Mouse (Mus musculus) 416B (cell line): ENCODE results near the gene Rpl27a.
A peak's percentile ranks its signal among the peaks of the same experiment; 100 is the strongest.

Source experiments
- DNase-seq: peaks from one replicate; pipeline ENCODE4 v3.0.0; 2011; ENCODE audit warnings: low read depth

Gene Rpl27a

DNA sequence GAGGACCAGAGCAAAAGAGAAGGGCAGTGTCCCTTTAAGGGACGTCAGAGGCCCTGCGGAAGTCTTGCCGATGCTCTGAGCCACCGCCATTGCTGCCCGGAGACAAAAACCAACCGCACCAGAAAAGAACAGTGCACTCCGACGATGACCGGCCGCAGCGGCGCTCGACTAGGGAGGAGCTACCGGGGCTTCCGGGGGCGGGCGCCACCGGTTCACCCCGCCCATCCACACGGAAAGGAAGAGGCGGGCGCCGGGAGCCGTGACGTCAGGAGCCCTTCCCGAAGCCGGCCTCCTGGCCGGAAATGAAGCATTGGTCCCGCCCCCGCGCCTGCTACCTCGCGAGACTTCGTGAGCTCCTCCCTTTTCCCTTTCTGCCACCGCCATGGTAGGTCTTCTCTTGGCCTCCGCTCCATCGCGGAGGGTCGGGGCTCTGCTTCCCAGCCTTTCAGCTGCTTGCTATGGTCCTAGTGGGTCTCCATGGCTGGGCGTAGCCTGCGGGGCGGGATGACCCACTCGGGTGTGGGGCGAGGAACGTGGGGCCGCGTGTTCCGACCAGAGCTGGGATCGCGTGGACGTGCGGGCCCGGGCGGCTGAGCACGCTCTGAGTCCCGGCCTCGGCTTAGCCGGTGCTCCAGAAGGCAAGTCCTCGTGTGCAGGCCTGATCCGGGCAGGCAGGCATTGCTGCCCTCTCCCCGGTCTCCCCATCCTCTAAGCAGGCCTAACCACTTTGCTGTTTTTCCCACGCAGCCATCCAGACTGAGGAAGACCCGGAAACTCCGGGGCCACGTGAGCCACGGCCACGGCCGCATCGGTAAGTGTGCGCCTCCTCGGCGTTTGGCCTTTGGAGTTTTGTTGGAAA, at the start of gene Rpl27a:
Gene Rpl27a (plus strand): TSS at position 310 of the 859 bp plus-strand sequence.
- DNase-seq = peak; percentile 98

DNA sequence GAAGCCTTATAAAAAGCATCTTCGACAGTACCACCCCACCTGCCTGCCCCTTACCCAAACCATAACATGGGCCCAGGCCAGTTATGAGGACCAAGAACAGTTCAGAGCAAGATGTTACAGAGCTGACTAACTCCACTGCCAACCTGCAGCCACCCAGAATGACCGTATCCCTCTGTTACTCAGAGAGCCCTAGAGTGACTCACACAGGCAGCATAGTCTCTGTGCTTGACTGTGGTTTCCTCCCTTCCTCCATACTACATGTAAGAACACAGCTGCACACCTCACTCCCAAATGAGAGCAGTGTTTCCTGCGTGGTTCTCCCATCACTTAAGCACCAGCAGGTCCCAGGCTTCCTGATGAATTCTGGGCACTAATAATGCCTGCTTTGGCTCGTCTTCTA, 48.2 kb upstream of the Rpl27a start:
- peak; percentile 61 for DNase-seq

- DNase-seq = no peak
Measured at GRCm38 (mm10) chr7:109477926-109478325, 41.0 kb upstream of the Rpl27a start.

- DNase-seq = no peak
Measured at GRCm38 (mm10) chr7:109480765-109481197, 38.2 kb upstream of the Rpl27a start.

GRCm38 (mm10) chr7:109484221-109484620, 34.7 kb upstream of the Rpl27a start:
- peak; percentile 35 for DNase-seq

DNA sequence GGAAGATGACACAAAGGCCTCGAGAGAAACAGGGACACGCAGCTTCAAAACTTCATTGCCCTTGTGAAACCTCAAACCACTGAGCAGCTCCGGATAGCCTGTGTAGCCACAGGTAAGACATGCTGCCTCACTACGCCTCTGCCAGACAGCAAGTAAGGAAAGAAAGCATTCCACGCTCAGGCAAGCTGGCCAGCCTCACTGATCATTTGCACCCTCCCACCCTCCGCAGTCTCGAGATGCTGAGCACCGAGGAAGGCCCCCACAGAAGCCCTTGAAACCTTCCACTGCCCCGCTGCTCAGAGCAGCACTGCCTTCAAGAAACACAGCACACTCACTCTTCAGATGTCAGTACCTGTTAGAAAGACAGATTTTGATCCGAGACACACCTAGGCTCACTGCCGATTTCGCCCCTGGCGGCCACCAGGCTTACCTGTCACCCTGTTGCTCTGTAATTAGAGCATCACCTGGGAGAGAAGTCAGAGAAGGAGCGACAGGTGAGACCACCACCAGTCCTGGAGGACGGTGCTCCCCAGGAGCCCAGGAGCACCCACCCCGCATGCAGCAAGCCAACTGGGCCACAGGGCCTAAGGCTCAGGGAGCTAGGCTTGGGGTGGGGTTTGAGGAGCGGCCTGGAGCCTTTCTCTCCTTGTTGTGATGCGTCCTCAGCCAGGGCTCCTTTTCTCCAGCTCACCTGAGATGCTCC, 26.2 kb upstream of the Rpl27a start:
- DNase-seq = no peak

GRCm38 (mm10) chr7:109493319-109494316, 25.3 kb upstream of the Rpl27a start:
- DNase-seq = no peak

DNA sequence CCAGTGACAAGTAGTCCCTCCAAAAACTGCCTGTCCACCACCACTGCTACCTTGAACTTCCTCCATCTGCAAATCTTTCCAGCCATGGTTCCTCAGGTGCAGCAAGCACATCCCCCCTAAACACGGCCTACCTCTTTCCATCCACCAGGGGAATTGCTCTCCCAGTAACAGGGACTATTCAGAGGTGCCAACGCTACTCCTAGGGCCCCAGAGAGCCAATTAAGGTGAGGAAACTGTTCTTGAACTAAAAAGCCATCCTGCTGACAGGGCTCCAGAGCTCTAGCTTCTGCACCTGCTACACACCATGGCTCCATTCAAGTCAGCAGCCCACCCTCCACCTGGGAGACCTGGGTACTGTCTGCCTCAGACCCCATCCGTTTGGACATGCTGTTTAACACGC, 21.4 kb upstream of the Rpl27a start:
- no peak for DNase-seq

DNA sequence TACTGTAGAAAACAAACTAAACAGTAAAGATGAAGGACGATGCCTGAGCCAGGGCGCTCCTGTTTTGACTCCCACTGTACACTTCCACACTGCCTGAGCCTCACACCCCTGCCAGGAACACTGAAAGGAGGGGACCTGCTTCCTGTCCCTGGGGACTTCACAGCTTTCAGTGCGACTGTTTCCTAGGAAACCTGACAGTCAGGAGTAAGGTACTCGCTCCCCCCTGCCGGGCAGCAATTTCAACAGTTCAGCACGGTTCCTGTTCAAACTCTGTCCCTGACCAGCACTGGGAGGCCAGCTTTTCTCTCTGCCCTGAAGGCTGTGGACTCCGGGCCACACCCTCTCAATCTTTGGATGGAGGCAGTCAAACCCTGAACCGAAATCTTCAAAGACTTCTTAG, 11.8 kb upstream of the Rpl27a start:
- DNase-seq = no peak

DNA sequence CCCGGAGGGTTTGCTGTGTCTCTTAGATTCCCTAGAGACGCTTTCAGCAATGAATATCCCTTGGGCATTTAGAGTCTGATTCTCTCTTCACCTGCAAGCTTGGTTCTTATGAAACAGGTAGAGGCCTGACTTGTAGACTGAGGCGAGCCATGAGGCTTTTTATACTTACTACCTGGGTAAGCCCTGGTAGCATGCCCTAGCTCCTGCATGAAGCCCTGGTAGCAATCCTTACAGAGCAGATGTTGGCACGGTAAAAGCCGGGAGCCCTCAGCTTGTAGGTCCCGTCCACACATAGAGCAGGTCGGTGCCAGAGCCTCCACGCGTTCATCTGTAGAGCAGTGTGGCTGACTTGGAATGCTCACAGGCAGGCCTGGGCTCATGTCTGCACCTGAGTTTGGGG, 11.4 kb upstream of the Rpl27a start:
- DNase-seq = no peak

GRCm38 (mm10) chr7:109508034-109508433, 10.9 kb upstream of the Rpl27a start, which contains the start of gene Trim66:
TSS of gene Trim66 (minus strand) at chr7:109508134.
- no peak for DNase-seq

- DNase-seq = no peak
Measured at GRCm38 (mm10) chr7:109510799-109511198, 8.1 kb upstream of the Rpl27a start.

DNA sequence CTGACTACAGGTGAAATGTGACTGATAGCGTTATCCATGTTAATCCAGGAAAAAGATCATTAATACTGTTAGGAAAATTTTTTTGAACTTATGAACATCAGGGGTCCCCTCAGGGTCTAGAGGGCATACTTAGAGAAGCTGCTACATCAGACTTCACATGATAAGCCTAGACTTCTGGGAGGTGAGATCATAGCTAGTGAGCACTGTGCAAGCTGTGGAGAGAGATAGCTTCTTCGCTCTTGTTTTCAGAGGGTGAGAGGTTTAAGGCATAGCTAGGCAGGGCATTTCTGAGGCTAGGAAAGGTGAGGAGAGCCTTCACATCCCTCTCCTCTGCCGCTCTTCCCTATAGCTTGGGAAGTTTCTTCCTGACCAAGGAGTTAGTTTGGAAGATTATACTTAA, 7.1 kb upstream of the Rpl27a start:
- no peak for DNase-seq

DNA sequence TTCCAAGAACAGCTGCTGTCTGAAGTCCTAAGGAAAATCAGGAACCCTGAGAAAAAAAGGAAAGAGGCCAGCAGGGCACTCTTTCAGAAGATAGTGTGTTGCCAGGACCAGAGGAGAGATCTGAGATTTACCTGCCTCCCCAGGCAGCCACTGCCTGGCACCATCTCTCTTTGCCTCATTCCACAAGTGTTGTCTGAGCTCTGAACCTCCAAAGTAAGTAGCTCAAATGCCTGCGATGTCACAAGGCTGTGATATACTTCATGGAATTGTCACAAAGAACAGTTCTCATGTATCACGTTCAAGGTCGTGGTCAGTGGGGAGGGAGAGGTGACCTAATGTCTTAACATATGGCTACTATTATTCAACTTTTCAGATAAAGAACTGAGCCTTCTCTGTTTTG, 2.4 kb upstream of the Rpl27a start:
- peak; percentile 72 for DNase-seq

GRCm38 (mm10) chr7:109518036-109518681, 788 bp upstream of the Rpl27a start:
- DNase-seq = peak; percentile 69

DNA sequence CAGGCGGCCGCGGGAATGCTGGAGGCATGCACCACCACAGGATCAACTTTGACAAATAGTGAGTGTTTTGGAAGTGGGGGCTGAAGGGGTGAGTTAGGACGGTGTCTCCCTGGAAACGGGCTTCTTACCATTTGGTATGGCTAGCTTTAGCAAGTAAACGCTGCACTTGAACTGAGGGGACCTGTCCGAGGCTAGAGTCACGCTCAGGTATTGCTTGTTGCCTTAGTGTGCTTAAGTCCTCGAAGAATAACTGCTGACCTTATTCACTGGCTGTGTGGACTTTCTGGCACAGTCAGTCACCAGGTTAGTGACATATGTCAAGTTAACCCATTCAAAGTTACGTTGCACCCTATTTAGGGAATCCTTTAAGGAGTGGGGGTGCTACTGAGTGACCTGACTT, 989 bp downstream of the Rpl27a start:
- no peak for DNase-seq

GRCm38 (mm10) chr7:109522084-109522483, 3.1 kb downstream of the Rpl27a start:
- no peak for DNase-seq

DNA sequence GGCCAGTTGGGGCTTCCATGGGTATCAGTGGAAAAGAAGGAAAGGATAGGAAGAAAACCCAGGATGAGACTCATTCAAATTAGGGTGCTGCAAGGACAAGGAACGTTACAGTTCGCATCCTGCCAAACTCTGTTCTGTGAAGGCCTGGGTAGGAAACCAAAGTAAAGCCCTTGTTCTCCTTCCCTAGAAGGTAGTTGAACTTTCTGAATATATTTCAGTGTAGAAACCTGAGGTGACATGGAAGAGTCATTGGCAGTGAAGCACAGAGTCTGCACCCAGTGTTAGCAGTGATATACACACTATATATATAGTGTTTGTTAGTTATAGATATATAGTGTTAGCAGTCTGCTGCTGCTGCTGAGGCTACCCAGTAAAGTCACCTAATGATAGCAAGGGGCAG, 4.4 kb downstream of the Rpl27a start:
- no peak for DNase-seq

DNA sequence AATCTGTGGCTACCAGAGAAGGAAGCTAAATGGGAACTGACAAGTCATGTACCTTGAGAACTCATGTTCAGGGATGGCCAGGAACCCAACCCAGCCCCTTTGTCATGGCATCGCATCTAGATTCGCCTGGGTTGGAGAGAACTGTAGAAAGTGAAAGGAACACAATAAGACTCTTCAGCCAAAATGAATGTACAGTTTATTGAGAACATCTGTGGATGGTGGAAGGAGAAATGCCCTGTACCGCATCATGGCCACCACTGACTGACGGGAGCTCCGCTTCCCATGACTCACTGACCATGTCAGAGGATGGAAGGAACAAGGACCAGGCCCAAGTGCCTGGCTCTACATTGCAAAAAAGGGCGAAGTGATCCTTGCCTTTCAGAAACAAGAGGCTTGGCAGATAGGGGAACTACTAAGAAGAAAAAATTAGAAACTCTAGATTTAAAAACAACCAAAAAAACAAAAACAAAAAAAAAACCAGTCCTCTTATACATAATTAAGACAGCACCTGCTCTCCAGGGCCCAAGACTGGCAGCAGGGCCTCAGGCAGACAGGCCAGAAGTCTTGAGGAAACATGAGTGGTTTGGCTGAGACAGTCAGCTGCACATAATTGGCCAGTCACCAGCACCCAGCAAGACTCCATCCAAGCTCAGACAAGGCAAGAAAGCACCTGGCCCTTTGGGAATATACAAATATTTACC, 4.9 kb downstream of the Rpl27a start:
- DNase-seq = peak; percentile 54

DNA sequence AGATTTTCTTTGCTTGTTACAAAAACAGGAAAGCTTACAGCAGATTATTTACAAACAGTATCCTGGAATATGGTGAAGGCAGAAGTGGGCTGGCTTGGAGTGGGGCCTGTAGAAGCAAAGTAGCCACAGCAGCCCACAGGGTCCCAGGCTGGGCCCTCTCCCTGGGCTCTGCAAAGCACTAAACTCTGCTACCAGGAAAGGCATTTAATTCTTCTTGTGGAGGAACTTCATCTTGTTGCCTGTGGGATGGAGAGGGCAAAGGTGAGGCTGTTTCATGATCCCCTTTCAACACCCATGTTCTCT, 5.4 kb downstream of the Rpl27a start:
- DNase-seq = no peak

DNA sequence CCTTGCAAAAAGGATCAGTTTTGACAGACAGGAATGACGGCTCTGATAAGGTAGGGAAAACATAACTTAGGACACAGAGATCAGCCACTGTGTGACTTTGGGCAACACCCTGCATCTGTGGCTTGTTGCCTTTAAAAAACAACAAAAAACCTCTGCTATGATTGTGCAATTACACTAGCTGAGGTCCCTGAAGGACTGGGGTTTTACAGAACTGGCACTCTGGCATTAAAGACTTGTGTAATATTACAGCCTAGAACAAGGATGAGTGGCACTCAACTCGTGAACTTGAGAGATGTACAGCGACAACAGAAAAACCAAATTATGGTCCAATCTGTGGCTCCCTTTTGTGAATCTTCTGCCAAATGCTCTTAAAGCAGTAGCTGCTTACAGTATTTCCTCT, 5.8 kb downstream of the Rpl27a start:
- peak; percentile 47 for DNase-seq
